Mouse (Mus musculus): ENCODE results near the gene Snd1. TPM values are rescaled to one million over a fixed set of nuclear protein-coding genes. Genes with fewer than 3 reads are reported as not detected.

Snd1 gene
- polyA plus RNA-seq, 2 experiments, result 104 to 120 TPM

GRCm38 (mm10) chr6:28931234-28931633 is 456.3 kb downstream of the Snd1 start:
- peak overlapping the region; percentile 47; the same call in 1 of the 2 replicates for H3K4me2 ChIP-seq (replicated peaks; ENCODE audit: low read depth, low read length, severe bottlenecking)

GRCm38 (mm10) chr6:28931636-28932327 is 456.8 kb downstream of the Snd1 start:
- Histone ChIP-seq H3K27me3 (ENCODE audit: control insufficient read depth, insufficient read depth, low read length) (no peaks in the 10 kb centered on the region), H3K9me3 (ENCODE audit: control insufficient read depth, low read length) (no peaks in the 10 kb centered on the region), H3K4me1 (ENCODE audit: control insufficient read depth, insufficient read depth, low read length) (peaks cover 19% of the 10 kb centered on the region), H3K9ac (ENCODE audit: low read depth, low read length, severe bottlenecking) (peak overlapping the region; percentile 40; the same call in 1 of the 2 replicates), H3K4me2 (replicated peaks; ENCODE audit: low read depth, low read length, severe bottlenecking) (peak overlapping the region; percentile 47), H3K4me3 (replicated peaks; ENCODE audit: low read length) (peak overlapping the region; percentile 14), H3K36me3 (ENCODE audit: control insufficient read depth, insufficient read depth, low read length) (no peaks in the 10 kb centered on the region), H3K27ac (replicated peaks; ENCODE audit: low read depth, low read length) (no peak overlapping the region)
- no peak for TF ChIP-seq POLR2A (IDR thresholded peaks at IDR 0.05; ENCODE audit: borderline replicate concordance, extremely low read depth, insufficient read depth, insufficient read length)
- DNase-seq (ENCODE audit: low spot score) (no peak), ATAC-seq (ENCODE audit: low FRiP score, low read depth) (peak; percentile 53)
- 3% methylated on average over 9 of the region's 13 CpGs for WGBS

More at GRCm38 (mm10) chr6:28931234-28931633, 456.3 kb downstream of the Snd1 start:
- H3K9me3 ChIP-seq (ENCODE audit: control insufficient read depth, low read length), result no peaks in the 10 kb centered on the region
- 7% methylated on average over 9 of the region's 9 CpGs for WGBS
- ATAC-seq (ENCODE audit: low FRiP score, low read depth), result no peak
- H3K36me3 ChIP-seq (ENCODE audit: control insufficient read depth, insufficient read depth, low read length), result no peaks in the 10 kb centered on the region
- DNase-seq (ENCODE audit: low spot score), result no peak
- H3K4me3 ChIP-seq (replicated peaks; ENCODE audit: low read length), result no peak overlapping the region
- no peak overlapping the region for H3K9ac ChIP-seq (ENCODE audit: low read depth, low read length, severe bottlenecking)
- TF ChIP-seq POLR2A (IDR thresholded peaks at IDR 0.05; ENCODE audit: borderline replicate concordance, extremely low read depth, insufficient read depth, insufficient read length), result no peak
- H3K4me1 ChIP-seq (ENCODE audit: control insufficient read depth, insufficient read depth, low read length), result peaks cover 19% of the 10 kb centered on the region
- no peaks in the 10 kb centered on the region for H3K27me3 ChIP-seq (ENCODE audit: control insufficient read depth, insufficient read depth, low read length)
- no peak overlapping the region for H3K27ac ChIP-seq (replicated peaks; ENCODE audit: low read depth, low read length)

GRCm38 (mm10) chr6:28932328-28932937 is 457.5 kb downstream of the Snd1 start:
- ATAC-seq (ENCODE audit: low FRiP score, low read depth), result peak; percentile 77
- DNase-seq (ENCODE audit: low spot score), result no peak

GRCm38 (mm10) chr6:28935736-28936135 is 460.8 kb downstream of the Snd1 start:
- Histone ChIP-seq H3K4me2 (replicated peaks; ENCODE audit: low read depth, low read length, severe bottlenecking) (no peak overlapping the region), H3K9me3 (ENCODE audit: control insufficient read depth, low read length) (no peaks in the 10 kb centered on the region), H3K4me1 (ENCODE audit: control insufficient read depth, insufficient read depth, low read length) (peaks cover 19% of the 10 kb centered on the region), H3K27ac (replicated peaks; ENCODE audit: low read depth, low read length) (no peak overlapping the region), H3K36me3 (ENCODE audit: control insufficient read depth, insufficient read depth, low read length) (no peaks in the 10 kb centered on the region), H3K27me3 (ENCODE audit: control insufficient read depth, insufficient read depth, low read length) (no peaks in the 10 kb centered on the region), H3K9ac (ENCODE audit: low read depth, low read length, severe bottlenecking) (no peak overlapping the region), H3K4me3 (replicated peaks; ENCODE audit: low read length) (no peak overlapping the region)
- WGBS, result 84% methylated on average over 7 of the region's 7 CpGs
- DNase-seq (ENCODE audit: low spot score) (no peak), ATAC-seq (ENCODE audit: low FRiP score, low read depth) (no peak)
- no peak for TF ChIP-seq POLR2A (IDR thresholded peaks at IDR 0.05; ENCODE audit: borderline replicate concordance, extremely low read depth, insufficient read depth, insufficient read length)

More at GRCm38 (mm10) chr6:28932328-28932937, 457.5 kb downstream of the Snd1 start:
- Histone ChIP-seq H3K4me1 (ENCODE audit: control insufficient read depth, insufficient read depth, low read length) (peaks cover 19% of the 10 kb centered on the region), H3K36me3 (ENCODE audit: control insufficient read depth, insufficient read depth, low read length) (no peaks in the 10 kb centered on the region), H3K4me3 (replicated peaks; ENCODE audit: low read length) (peak overlapping the region; percentile 14), H3K9ac (ENCODE audit: low read depth, low read length, severe bottlenecking) (peak overlapping the region; percentile 21; the same call in 1 of the 2 replicates), H3K4me2 (replicated peaks; ENCODE audit: low read depth, low read length, severe bottlenecking) (peak overlapping the region; percentile 47), H3K27me3 (ENCODE audit: control insufficient read depth, insufficient read depth, low read length) (no peaks in the 10 kb centered on the region), H3K9me3 (ENCODE audit: control insufficient read depth, low read length) (no peaks in the 10 kb centered on the region), H3K27ac (replicated peaks; ENCODE audit: low read depth, low read length) (no peak overlapping the region)
- no peak for TF ChIP-seq POLR2A (IDR thresholded peaks at IDR 0.05; ENCODE audit: borderline replicate concordance, extremely low read depth, insufficient read depth, insufficient read length)
- 8% methylated on average over 19 of the region's 19 CpGs for WGBS

- Histone ChIP-seq H3K9me3 (ENCODE audit: control insufficient read depth, low read length) (no peaks in the 10 kb centered on the region), H3K9ac (ENCODE audit: low read depth, low read length, severe bottlenecking) (no peak overlapping the region), H3K4me3 (replicated peaks; ENCODE audit: low read length) (no peak overlapping the region), H3K27ac (replicated peaks; ENCODE audit: low read depth, low read length) (no peak overlapping the region), H3K4me1 (ENCODE audit: control insufficient read depth, insufficient read depth, low read length) (no peaks in the 10 kb centered on the region), H3K4me2 (replicated peaks; ENCODE audit: low read depth, low read length, severe bottlenecking) (no peak overlapping the region), H3K36me3 (ENCODE audit: control insufficient read depth, insufficient read depth, low read length) (no peaks in the 10 kb centered on the region), H3K27me3 (ENCODE audit: control insufficient read depth, insufficient read depth, low read length) (no peaks in the 10 kb centered on the region)
- DNase-seq (ENCODE audit: low spot score) (no peak), ATAC-seq (ENCODE audit: low FRiP score, low read depth) (no peak)
- 44% methylated on average over 9 of the region's 9 CpGs for WGBS
- no peak for TF ChIP-seq POLR2A (IDR thresholded peaks at IDR 0.05; ENCODE audit: borderline replicate concordance, extremely low read depth, insufficient read depth, insufficient read length)
Observed at GRCm38 (mm10) chr6:28947254-28947653, 472.3 kb downstream of the Snd1 start.
